Mouse (Mus musculus) heart, adult 2 months (tissue): ENCODE results near the gene Bcl3.

Experiments used
- CTCF ChIP-seq: fragments of 200-600 bp; IDR thresholded peaks from 2 replicates; pipeline ENCODE4 v1.8.1; 2022; ENCODE audit warnings: antibody characterized with exemption, mild to moderate bottlenecking, moderate library complexity
- POLR2A ChIP-seq: fragments of 200-500 bp; IDR thresholded peaks from 2 replicates; pipeline ENCODE4 v1.6.1; 2011; ENCODE audit warnings: mild to moderate bottlenecking, low read depth, low read length, control low read depth; ENCODE audit not compliant: insufficient read depth

DNA sequence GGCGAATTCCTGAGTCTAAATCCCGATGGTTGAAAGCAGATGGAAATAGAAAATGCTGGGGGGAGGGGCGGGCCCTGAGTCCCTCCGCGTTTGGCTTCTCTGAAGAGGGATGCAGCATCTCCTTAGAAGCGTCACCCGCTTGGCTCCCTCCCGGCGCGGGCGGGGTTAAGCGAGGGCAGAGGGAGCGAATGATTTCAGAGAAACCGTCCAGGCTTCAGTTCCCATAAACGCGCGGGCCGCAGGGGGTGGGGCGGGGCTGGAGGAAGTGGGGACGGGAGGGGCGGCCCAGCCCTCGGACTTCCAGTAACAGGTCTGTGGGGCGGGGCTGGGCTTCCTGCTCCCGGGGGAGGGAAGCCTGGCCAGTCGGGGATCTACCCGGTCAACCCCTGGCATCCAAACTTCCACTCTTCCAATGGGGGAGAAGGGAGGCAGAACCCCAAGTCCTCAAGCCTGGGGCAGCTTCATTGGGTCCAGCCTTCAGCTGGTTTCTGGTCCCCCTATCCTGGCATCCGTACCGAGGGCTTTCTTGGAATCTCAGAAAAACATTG lies 6.3 kb downstream of the Bcl3 start:
- TF ChIP-seq POLR2A (peak; percentile 65), CTCF (no peak)
